Mouse (Mus musculus): ENCODE results near the gene Luzp2.
"Not testable (repeated sequence)": the region's sequence is repeated elsewhere in the genome, so short reads cannot be mapped to it uniquely, and the experiment has no call there.

Luzp2 gene

DNA sequence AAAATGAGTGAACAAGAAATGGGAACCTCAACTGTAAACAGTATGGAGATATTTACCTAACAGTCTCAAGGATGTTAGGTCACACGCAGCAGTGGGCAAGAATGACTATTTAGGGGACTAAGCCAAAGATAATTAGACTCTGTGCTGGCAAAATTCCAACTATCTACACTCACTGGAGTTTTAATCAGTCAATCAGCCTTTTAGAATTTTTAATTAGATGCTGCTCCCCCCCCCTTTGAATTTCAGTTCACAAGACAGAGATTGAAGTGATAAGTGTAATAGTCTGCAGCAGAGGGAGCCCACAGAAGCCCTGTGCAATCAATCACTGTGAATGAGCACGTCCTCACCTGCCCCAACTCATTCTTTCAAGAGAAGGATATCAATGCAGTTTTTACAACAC lies 165.1 kb downstream of the Luzp2 start:
- DNase-seq (ENCODE audit: low read depth), result no peak

DNA sequence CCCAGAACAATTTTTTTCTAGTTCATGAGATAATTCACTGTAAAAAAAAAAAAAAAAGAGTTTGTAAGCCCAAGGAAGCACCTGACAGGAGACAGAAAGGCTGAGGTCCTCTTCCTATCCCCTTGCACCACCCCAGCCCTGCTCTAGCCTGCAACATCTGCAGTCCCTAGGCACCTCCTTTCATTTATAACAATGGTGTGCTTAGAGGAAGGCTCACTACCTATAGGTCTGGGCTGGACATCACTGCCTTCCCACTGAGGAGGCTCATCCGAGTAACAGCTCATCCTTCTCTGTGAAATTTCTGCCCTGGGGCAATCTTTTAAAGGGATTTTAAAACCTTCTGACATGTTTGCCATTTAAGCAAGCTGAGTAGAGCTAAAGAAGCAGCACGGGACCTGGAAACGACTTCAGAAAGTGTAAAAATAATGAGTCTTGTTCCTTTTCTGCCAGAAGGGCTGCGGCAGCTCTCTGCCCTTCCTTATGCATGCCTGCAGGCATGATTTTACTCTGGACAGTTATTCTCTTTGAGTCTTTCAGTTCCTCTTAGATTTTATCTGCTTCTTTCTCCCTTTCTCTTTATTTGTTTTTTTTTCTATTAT lies 174.0 kb downstream of the Luzp2 start:
- DNase-seq (ENCODE audit: low read depth), result no peak

DNA sequence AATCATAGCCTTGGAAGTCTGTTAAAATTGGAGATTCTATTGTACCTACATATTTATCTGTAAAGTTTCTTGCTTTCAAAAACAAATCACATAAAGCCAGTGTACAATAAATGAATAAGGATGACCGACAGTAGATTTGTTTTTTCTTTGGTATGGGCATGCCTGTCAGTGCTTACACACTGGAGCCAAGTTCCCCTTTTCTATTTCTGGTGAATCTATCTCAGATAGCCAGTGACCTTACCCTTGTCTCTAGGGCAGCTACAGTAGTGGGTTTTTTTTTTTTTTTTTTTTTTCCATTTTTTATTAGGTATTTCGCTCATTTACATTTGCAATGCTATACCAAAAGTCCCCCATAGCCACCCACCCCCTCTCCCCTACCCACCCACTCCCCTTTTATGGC lies 298.6 kb downstream of the Luzp2 start:
- not testable (repeated sequence) for DNase-seq (ENCODE audit: low read depth)

DNA sequence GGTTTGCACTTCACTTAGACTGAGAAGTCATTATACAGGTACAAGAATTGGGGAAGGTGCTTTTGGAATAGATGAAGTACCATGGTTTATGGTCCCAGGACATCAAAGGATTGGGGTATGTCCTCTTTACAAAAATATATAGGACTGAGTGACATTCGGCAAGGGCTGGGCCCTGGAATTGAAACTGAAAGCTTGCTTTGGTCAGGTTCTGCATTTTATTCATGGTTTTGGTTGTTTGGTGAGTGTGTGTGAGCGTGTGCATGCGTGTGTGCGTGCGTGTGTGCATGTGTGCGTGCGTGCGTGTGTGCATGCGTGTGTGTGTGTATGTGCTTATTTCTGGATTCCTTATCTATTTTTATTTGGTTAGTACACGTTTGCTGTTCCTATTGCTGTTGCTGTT lies 353.6 kb downstream of the Luzp2 start:
- no peak for DNase-seq (ENCODE audit: low read depth)

DNA sequence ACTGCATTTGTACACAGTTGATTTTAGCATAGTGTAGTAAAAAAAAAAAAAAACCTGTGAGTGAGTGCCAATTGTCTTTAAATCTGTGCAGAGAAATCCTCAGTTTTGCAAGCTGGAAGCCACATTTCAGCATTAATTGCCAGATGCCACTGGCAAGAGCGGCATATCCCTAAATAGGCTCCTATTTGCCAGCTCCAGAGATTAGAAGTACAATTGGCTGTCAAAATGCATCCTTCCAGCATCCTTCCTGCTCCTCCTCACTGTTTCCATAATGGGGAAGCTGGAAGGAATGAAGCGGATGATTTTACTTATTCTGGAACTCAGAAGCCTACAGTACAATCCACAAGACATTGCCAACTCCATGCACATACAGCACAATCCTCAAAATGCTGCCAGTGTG lies 354.2 kb downstream of the Luzp2 start:
- DNase-seq (ENCODE audit: low read depth), result no peak

DNA sequence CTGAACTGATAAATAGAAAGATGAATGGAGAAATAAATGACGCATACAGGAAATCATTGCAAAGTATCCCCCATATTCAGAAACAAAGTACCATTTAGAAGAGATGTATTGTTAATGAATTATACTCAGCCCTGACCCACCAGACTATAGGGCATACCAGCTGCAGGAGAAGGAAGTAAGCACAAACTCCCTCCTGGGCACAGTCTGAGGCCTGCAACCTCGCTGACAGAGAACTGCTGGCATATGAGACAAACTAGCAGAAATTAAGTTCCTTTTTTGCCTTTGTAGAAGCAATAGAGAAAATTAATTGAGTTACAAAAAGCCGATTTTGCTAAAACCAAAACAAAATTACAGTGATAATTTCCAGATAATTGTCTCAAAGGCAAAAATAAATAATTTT lies 355.4 kb downstream of the Luzp2 start:
- no peak for DNase-seq (ENCODE audit: low read depth)

DNA sequence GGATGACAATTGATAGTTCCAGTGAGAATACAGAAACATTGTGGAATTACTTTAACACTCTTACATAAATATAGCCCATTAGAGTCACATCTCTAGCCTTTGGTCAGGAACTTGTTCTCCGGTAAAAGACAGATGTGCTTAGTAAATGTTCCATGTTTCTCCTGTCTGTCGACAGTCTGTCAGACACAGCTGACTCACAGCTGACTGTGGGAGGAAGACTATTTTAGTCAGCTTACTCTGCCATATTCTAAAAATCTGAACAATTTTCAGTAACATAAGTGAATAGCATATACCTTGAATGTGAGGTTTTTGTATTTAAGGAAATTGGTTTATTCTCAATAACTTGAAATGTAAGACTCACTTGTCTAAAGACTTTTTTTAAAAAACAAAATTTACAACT lies 363.5 kb downstream of the Luzp2 start:
- DNase-seq (ENCODE audit: low read depth), result no peak

DNA sequence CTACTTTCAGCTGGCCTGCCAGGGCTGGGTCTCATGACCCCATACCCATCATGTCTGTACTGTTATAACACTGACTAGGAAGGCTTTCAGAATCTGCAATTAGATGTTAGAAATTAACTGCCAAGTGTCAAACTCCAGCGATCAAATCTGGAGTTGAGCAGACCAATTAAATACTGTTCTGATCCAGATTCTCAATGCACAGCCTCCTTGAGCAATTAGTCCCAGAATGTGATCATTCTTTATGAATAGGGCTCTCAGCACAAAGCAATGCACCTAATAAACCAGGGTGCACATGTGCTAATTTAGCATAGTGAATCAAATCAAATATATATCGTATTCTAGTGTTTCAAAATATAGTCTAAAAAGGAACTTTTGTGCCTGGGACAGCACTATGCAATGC lies 387.7 kb downstream of the Luzp2 start:
- DNase-seq (ENCODE audit: low read depth), result no peak

DNA sequence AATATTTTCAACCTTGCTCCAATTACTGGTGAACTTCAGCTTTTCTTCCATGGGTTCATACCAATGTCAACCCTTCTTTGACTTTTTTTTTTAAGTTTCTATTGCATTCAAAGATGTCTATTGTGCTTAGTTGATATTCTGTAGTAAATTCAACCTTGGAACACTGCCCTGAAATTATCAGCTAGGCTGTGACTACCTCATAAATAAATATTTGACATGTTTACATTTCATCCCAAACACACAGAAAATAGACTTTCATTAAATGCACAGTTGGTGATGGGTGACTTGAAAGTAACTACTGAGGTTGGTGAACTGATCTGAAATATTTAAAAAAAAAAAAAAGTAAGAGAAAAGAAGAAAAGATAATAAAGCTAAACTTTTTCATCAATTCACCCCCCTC lies 394.1 kb downstream of the Luzp2 start:
- DNase-seq (ENCODE audit: low read depth), result no peak
